Mouse (Mus musculus): ENCODE data around the gene Pign. TPM values are rescaled to one million over a fixed set of nuclear protein-coding genes. Genes with fewer than 3 reads are reported as not detected.

Pign gene
- 10 to 100 TPM in 1 of 2 experiments, 1 to 10 TPM in 1; 6.8 to 11.2 TPM for total RNA-seq (2021)
- long read RNA-seq, experiment 1, full-length matches to known transcripts: 1 of 7 reads
- long read RNA-seq, experiment 1, partial matches to known transcripts: 4 of 7 reads
- long read RNA-seq, experiment 1, other reads (novel, unspliced or antisense): 2 of 7 reads
- long read RNA-seq, experiment 2, full-length matches to known transcripts: 2 of 8 reads
- long read RNA-seq, experiment 2, partial matches to known transcripts: 1 of 8 reads
- long read RNA-seq, experiment 2, other reads (novel, unspliced or antisense): 5 of 8 reads

GRCm38 (mm10) chr1:105663171-105663961, at the start of gene Pign, which contains the start of gene Relch:
TSS of gene Pign (minus strand) at chr1:105663677.
TSS of gene Relch (plus strand) at chr1:105663861.
- TF ChIP-seq CTCF (IDR thresholded peaks at IDR 0.05): peak; percentile 26; the same call in 1 of the 2 replicates
- DNase-seq: peak; percentile 99
- peak within 1 kb of the TSS; percentile 90 for H3K27ac ChIP-seq
- H3K4me3 ChIP-seq: peak within 1 kb of the TSS; percentile 77
- intact Hi-C loops (cut with DNase I): loop anchor here (10.0 kb wide), 2 partner anchors 331 to 731 kb away; partner anchors contain the start of gene Zcchc2

DNA sequence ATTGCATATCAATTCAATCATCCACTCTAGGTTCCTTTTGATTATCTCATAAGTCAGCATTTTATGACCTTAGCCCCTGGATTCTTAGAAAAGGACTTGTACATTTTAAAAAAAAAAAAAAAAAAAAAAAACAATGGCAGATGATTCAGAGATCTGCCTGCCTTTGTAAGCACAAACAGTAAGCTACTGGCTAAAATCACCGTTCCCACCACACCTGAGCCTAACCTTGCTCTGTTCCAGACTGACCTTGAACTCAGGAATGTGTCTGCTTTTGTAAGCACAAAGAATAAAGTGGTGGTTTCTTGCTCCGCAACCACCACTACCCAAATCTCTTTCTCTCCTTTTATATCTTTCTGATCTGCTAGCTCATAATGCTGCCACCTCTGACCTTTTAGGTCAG, 49.3 kb upstream of the Pign start:
- DNase-seq: no peak
- Histone ChIP-seq H3K4me3 (no peak overlapping the region), H3K27ac (no peak overlapping the region)
- no peak for TF ChIP-seq CTCF (IDR thresholded peaks at IDR 0.05)
- intact Hi-C loops (cut with DNase I): no loop called here

- intact Hi-C loops (cut with DNase I): loop anchor here (2.0 kb wide), 1 partner anchor 52 kb away; no protein-coding TSS in a partner anchor
- Histone ChIP-seq H3K4me3 (no peak overlapping the region), H3K27ac (no peak overlapping the region)
- DNase-seq: no peak
- peak; percentile 76 for TF ChIP-seq CTCF (IDR thresholded peaks at IDR 0.05)
Observed at GRCm38 (mm10) chr1:105711227-105711626, 47.8 kb upstream of the Pign start.

DNA sequence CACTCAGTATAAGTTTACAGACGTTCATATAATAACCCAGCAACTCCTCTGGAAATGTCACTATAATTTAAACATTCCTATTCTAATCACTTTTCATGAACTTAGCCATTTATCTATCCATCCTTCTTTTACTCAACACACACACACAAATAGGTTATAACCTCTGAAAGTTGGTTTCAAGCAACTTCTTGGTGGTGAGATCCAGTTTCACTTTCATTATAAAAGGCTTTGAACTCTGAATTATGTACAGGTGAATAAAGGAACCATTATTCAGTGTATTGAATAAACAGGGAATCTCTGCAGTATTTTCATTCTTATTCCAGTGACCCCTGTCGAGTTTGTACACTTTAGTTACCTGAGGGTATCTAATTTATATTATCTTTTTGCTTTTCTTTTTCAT, 45.9 kb upstream of the Pign start:
- H3K27ac ChIP-seq: no peak overlapping the region
- no peak for DNase-seq
- no peak for TF ChIP-seq CTCF (IDR thresholded peaks at IDR 0.05)
- intact Hi-C loops (cut with DNase I): no loop called here
- H3K4me3 ChIP-seq: no peak overlapping the region

DNA sequence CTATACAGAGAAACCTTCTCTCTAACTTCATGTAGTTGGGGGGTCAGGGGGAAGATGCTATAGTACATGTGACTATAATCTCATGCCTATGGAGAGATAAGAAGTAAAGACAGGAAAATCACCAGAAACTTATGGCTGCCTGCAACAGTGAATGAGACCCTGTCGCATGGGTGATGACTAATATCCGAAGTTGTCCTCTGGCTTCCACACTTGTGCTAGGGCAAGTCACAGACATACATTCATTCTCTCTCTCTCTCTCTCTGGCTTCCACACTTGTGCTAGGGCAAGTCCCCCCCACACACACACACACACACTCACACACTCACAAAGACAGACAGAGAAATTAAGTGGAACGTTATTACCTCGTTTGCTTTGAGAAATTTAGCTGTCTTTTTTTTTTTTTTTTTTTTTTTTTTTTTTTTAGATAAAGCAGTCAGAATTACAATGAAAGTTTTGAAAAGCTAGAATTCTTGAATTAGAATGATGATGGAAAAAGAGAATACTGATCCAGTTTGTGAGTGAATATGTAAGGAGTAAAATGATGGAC, 37.6 kb upstream of the Pign start:
- no peak for TF ChIP-seq CTCF (IDR thresholded peaks at IDR 0.05)
- Histone ChIP-seq H3K4me3 (no peak overlapping the region), H3K27ac (no peak overlapping the region)
- no peak for DNase-seq
- intact Hi-C loops (cut with DNase I): no loop called here

DNA sequence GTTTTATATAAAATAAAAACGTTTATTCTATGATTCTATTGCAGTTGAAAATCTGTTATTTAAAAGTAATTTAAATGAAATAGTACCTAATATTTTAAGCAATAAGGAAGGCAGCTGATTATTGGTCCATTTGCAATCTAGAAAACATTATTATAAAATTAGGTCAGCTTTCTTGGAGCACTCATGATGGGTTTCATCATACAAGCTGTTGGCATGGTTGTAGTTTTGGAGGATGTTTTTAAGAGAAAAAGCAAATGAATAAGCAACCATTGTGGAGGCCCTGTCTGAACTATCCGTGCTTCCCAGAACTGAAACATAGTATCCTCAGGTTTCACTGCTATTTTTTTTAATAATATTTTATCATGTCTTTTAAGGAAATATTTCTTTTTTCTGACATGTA, 32.1 kb upstream of the Pign start:
- DNase-seq: no peak
- no peak for TF ChIP-seq CTCF (IDR thresholded peaks at IDR 0.05)
- no peak overlapping the region; the same call in 1 of the 2 replicates for H3K27ac ChIP-seq

DNA sequence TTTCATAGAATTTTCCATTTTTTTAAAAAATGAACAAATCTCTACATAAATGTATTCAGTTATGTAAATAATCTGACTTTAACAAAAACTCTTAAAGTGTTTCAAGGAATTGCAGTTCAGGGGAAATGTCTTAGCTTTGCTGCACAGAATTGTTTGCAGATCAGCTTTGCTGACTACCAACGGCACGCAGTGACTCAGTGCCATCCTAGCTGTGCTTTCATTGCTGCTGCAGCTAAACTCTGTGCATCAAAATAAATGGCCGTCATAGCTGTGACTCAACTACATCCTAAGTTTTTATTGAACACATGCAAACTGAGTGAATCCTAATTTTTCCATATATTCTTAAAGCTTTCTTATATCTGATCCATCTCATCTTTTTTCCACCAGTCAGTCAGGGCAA, 22.0 kb upstream of the Pign start:
- no peak for TF ChIP-seq CTCF (IDR thresholded peaks at IDR 0.05)
- DNase-seq: no peak
- Histone ChIP-seq H3K27ac (no peak overlapping the region), H3K4me3 (no peak overlapping the region)
- intact Hi-C loops (cut with DNase I): no loop called here

More for the DNA sequence above, 32.1 kb upstream of the Pign start:
- intact Hi-C loops (cut with DNase I): no loop called here
- no peak overlapping the region for H3K4me3 ChIP-seq

DNA sequence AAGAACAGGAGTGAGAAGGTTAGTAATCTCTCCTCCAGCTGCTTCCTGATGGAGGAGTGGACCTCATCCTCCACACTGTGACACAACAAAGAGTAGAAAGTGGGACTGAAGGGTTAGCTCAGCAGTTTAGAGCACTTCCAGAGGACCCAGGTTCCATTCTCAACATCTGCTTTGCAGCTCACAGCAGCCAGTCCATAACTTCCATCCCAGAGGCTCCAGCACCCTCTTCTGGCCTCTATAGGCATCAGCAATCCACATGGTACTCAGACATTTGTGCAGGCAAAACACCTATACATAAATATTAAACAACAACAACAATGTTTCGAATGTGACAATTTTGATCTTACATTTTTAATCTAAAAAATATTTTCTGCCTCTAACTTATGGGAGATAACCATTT, 17.1 kb upstream of the Pign start:
- intact Hi-C loops (cut with DNase I): loop anchor here (1.0 kb wide), 1 partner anchor 19 kb away; no protein-coding TSS in a partner anchor
- TF ChIP-seq CTCF (IDR thresholded peaks at IDR 0.05): peak; percentile 66
- DNase-seq: peak; percentile 17
- Histone ChIP-seq H3K4me3 (no peak overlapping the region), H3K27ac (no peak overlapping the region)

GRCm38 (mm10) chr1:105674763-105675162, 11.3 kb upstream of the Pign start:
- Histone ChIP-seq H3K27ac (no peak overlapping the region), H3K4me3 (no peak overlapping the region)
- no peak for TF ChIP-seq CTCF (IDR thresholded peaks at IDR 0.05)
- intact Hi-C loops (cut with DNase I): no loop called here
- DNase-seq: no peak

DNA sequence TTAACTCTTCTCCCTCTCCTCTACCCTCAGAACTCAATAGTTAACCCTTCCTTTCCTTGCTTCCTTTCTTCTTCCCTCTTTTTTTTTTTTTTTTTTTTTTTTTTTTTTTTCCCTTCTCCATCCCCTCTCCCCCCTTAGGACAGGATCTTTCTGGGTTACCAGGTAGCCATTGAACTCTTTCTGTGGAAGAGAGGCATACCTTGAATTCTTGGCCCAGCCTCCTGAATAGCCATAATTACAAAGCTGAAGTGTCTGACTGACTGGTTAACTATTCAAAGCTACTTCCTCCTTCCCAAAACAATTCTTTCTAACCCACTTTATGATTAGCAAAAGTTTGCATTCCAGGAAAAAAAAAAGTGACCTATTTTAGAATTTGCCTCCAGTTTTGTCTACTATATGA, 6.2 kb upstream of the Pign start:
- no peak overlapping the region for H3K4me3 ChIP-seq
- no peak overlapping the region for H3K27ac ChIP-seq
- TF ChIP-seq CTCF (IDR thresholded peaks at IDR 0.05): no peak
- DNase-seq: no peak
- intact Hi-C loops (cut with DNase I): loop anchor here (10.0 kb wide), 2 partner anchors 325 to 725 kb away; partner anchors contain the start of gene Zcchc2

GRCm38 (mm10) chr1:105663962-105664812, 710 bp upstream of the Pign start:
- Histone ChIP-seq H3K4me3 (peak overlapping the region; percentile 77), H3K27ac (peak overlapping the region; percentile 90)
- TF ChIP-seq CTCF (IDR thresholded peaks at IDR 0.05): no peak
- DNase-seq: peak; percentile 23
- intact Hi-C loops (cut with DNase I): loop anchor here (10.0 kb wide), 2 partner anchors 331 to 731 kb away; partner anchors contain the start of gene Zcchc2

DNA sequence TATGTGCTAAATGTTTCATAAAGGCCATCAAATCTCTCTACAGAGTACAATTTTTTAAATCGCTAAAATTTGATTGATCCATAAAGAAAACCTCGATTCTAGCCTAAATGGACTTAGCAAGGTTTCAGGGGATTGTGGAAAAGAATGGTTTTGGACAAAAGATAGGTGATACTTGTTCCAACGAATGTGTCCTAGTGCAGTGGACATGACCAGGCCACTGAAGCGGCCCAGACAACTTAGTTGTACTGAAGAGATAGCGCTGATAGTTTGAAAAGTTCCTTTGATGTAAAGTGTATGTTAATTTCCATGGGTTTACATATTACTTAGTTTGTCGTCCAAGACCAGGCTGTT, 682 bp downstream of the Pign start:
- H3K27ac ChIP-seq: peak overlapping the region; percentile 86
- no peak for DNase-seq
- TF ChIP-seq CTCF (IDR thresholded peaks at IDR 0.05): no peak
- H3K4me3 ChIP-seq: peak overlapping the region; percentile 77
- intact Hi-C loops (cut with DNase I): loop anchor here (10.0 kb wide), 2 partner anchors 332 to 732 kb away; partner anchors contain the start of gene Zcchc2
